Mouse (Mus musculus): ENCODE data around the gene Parp2. TPM values are rescaled to one million over a fixed set of nuclear protein-coding genes. Genes with fewer than 3 reads are reported as not detected.
"Not testable (repeated sequence)": the region's sequence is repeated elsewhere in the genome, so short reads cannot be mapped to it uniquely, and the experiment has no call there.

Gene Parp2
- total RNA-seq, 4 experiments from 2014 or later, result 27.2 to 29.0 (median 28.7) TPM

GRCm38 (mm10) chr14:50826579-50826978 is 18.9 kb downstream of the Parp2 start:
- DNase-seq (ENCODE audit: low spot score in 2 of 2), result peak; percentile 11 to 12

GRCm38 (mm10) chr14:50829878-50830277 is 22.2 kb downstream of the Parp2 start:
- DNase-seq (ENCODE audit: low spot score in 2 of 2), result no peak

DNA sequence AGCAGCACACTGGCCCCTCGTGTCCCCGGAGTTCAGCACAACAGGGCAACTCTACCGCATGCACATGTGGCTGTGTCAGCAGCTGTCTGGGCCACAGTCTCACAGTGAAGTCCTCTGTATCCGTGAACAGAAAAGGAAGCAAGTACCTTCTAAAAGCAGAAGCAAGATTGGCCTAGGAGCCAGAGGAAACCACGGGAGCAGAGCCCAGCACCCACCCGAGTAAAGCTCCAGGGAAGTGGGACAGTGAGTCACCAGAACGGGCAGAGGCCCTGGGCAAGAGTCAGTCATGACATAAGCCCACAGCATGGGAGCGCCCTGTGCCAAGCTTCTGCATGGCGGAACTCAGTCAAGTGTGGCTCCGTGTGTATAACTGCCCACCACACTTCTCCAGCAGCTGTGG is 26.3 kb downstream of the Parp2 start:
- DNase-seq (ENCODE audit: low spot score in 2 of 2), result no peak

GRCm38 (mm10) chr14:50834435-50834834 is 26.8 kb downstream of the Parp2 start:
- no peak for DNase-seq (ENCODE audit: low spot score in 2 of 2)

GRCm38 (mm10) chr14:50837236-50837635 is 29.6 kb downstream of the Parp2 start:
- no peak for DNase-seq (ENCODE audit: low spot score in 2 of 2)

DNA sequence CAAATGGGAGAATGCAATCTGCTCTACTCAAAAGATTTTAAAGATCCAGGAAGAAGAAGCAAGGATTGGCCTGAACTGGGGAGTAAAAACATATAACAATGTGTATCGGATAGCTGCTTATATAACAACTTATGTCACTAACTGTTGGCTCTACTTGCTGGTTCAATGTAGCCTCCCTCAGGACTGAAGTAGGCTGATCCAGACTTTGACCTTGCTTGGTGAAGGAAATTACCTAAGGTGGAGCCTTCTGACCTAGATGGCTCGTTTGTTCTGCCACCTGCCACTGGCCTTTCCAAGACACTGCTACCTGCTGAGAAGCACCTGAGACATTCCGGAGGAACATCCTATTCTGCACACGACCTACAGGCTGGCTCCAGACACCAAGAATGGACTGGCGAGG is 48.1 kb downstream of the Parp2 start:
- no peak for DNase-seq (ENCODE audit: low spot score in 2 of 2)

DNA sequence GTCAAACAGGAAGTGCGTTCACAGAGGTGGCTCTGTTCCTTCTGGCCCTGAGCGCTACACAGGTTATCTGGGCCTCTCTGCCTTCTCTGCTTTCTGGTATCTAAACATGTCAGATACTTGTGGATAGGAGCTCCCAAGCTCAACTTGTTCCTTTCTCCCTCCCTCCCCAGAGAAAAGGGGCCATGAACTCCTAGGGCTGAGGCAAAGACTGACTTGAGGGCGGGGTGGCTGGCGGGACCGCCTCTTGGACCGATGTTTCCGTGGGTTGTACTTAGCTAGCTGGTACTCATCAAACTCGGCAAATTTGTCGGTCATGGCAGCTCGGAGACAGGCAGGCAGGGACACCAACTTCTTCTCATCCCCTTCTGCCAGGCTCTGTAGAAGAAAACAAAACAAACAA is 55.0 kb downstream of the Parp2 start:
- DNase-seq (ENCODE audit: low spot score in 2 of 2), result no peak

DNA sequence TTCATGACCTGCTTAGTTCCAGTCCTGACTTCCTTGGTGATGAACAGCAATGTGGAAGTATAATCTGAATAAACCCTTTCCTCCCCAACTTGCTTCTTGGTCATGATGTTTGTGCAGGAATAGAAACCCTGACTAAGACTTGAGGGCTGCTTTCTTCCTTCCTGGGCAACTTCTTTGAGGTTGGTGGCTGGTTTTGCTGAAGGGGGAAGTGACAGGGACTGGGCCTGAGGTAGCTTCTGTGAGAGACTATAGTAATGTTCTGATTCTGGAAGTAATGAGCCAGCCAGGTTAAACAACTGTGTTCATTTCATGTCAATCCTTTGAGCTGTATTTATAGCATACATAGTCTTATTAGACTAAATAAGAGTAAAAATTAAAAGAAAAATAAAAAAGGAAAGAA is 57.4 kb downstream of the Parp2 start:
- not testable (repeated sequence) for DNase-seq (ENCODE audit: low spot score in 2 of 2)

DNA sequence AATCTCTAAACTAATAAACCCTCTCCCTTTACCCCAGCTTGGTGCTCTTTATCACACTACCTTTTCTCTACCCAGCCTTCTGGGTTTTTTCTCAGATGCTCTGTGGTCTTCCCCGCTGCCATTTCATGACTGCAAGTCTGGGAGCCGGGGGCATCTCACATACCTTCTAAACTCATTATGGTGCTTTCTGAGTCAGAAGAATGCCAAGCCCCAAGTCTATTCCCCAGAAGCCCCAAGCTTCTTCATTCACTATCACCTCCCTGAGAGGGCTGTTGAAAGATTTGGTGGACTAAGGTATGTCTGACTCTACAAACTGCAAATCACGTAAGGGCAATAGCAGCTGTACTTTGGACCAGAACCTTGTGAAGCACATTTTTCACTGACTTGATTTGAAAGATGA is 59.3 kb downstream of the Parp2 start:
- no peak for DNase-seq (ENCODE audit: low spot score in 2 of 2)

GRCm38 (mm10) chr14:50868211-50868610 is 60.6 kb downstream of the Parp2 start:
- no peak for DNase-seq (ENCODE audit: low spot score in 2 of 2)

DNA sequence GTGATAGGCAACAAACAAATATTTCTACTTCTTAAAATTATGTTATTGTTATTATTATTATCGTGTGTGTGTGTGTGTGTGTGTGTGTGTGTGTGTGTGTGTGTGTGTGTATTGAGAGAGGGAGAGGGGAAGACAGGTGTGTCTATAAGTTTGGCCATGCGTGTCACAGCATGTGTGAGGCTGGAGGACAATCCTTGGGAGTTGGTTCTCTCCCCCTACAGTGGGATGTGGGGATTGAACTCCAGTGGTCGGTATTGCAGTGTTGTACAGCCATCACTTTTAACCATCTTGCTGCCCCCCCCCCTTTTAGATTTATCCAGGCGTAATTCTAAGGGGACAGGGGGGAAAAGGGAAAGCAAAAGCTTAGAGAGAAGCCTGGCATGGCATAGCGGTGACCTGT is 61.0 kb downstream of the Parp2 start:
- no peak for DNase-seq (ENCODE audit: low spot score in 2 of 2)

GRCm38 (mm10) chr14:50869889-50870804 is 62.5 kb downstream of the Parp2 start, which contains the start of gene Tep1:
Gene Tep1, minus strand, starts transcription at chr14:50870560.
- peak in 1 of 2 experiments; percentile 27 for DNase-seq (ENCODE audit: low spot score in 2 of 2)

GRCm38 (mm10) chr14:50870805-50871143 is 63.1 kb downstream of the Parp2 start:
- DNase-seq (ENCODE audit: low spot score in 2 of 2), result no peak

Other genes with a start within 250 kb of the Parp2 start
- not detected for gene Olfr744, start 193.0 kb upstream of the Parp2 start, total RNA-seq (2022)
- gene Olfr745, start 168.5 kb upstream of the Parp2 start, total RNA-seq (2022), result not detected
- gene Olfr746, start 160.8 kb upstream of the Parp2 start, total RNA-seq (2022), result not detected
- not detected for gene Olfr747, start 114.6 kb upstream of the Parp2 start, total RNA-seq (2022)
- gene Olfr748, start 100.5 kb upstream of the Parp2 start, total RNA-seq (2022), result not detected
- gene Olfr749, start 62.7 kb upstream of the Parp2 start, total RNA-seq (2022), result not detected
- 10 to 100 TPM; 62.3 to 73.2 (median 64.0) TPM for gene Ttc5, start 22.3 kb upstream of the Parp2 start, total RNA-seq (2022)
- under 1 TPM in 1 of 4 experiments, not detected in 3; 0.55 TPM for gene Ccnb1ip1, start 109 bp upstream of the Parp2 start, total RNA-seq (2022)
- gene Tep1, start 62.7 kb downstream of the Parp2 start, total RNA-seq (2022), result 1 to 10 TPM; 5.1 to 8.0 (median 7.4) TPM
- gene Klhl33, start 89.7 kb downstream of the Parp2 start, total RNA-seq (2022), result 1 to 10 TPM; 5.1 to 6.4 (median 5.8) TPM
- 10 to 100 TPM; 30.4 to 37.1 (median 34.9) TPM for gene Osgep, start 117.1 kb downstream of the Parp2 start, total RNA-seq (2022)
- gene Apex1, start 117.1 kb downstream of the Parp2 start, total RNA-seq (2022), result 10 to 100 TPM; 61.2 to 67.5 (median 64.1) TPM
- gene Pip4p1, start 123.0 kb downstream of the Parp2 start, total RNA-seq (2022), result 100 to 1,000 TPM in 1 of 4 experiments, 10 to 100 TPM in 3; 87.5 to 104 (median 94.3) TPM
- 10 to 100 TPM; 14.9 to 21.4 (median 18.2) TPM for gene Pnp, start 123.2 kb downstream of the Parp2 start, total RNA-seq (2022)
- gene Gm49342, start 136.7 kb downstream of the Parp2 start, total RNA-seq (2022), result 10 to 100 TPM in 3 of 4 experiments, 1 to 10 TPM in 1; 8.5 to 15.5 (median 10.8) TPM
- gene Pnp2, start 148.2 kb downstream of the Parp2 start, total RNA-seq (2022), result 1 to 10 TPM; 1.3 to 2.0 (median 1.5) TPM
- under 1 TPM in 1 of 4 experiments, not detected in 3; 0.20 TPM for gene Rnase10, start 199.9 kb downstream of the Parp2 start, total RNA-seq (2022)
- not detected for gene Rnase9, start 234.0 kb downstream of the Parp2 start, total RNA-seq (2022)
- gene Rnase11, start 242.3 kb downstream of the Parp2 start, total RNA-seq (2022), result not detected
- gene Rnase12, start 249.8 kb downstream of the Parp2 start, total RNA-seq (2022), result not detected

Measured in layer of hippocampus, adult 8-10 months (tissue).